Mouse (Mus musculus) intestine, embryonic 14.5 days (tissue): Measurements from ENCODE around the gene Pabpn1. TPM values are rescaled to one million over a fixed set of nuclear protein-coding genes. Genes with fewer than 3 reads are reported as not detected.

Experiments
- ATAC-seq: fragments of 200-750 bp; cut with Nextera tagmentation; replicated peaks from 2 replicates; pipeline ENCODE4 v1.8.0; 2017; ENCODE audit warnings: low read depth, moderate number of reproducible peaks, moderate TSS enrichment, moderate library complexity; ENCODE audit not compliant: low FRiP score, low TSS enrichment
- DNase-seq: peaks from one replicate; pipeline ENCODE4 v3.0.0-alpha.2; 2018; ENCODE audit warnings: low spot score
- H3K27ac ChIP-seq: fragments of 300-500 bp; sonication (generic); 2 replicates; pipeline ENCODE4 v1.5.1; 2014; ENCODE audit warnings: low read depth, mild to moderate bottlenecking, control low read depth
- H3K27me3 ChIP-seq: fragments of 300-500 bp; sonication (generic); replicated peaks from 2 replicates; pipeline ENCODE4 v1.6.1; 2014; ENCODE audit warnings: low read length, control low read depth; ENCODE audit not compliant: control insufficient read depth, insufficient read depth
- H3K36me3 ChIP-seq: fragments of 300-500 bp; sonication (generic); 2 replicates; pipeline ENCODE4 v1.6.1; 2014; ENCODE audit warnings: low read length, control low read depth; ENCODE audit not compliant: control insufficient read depth, insufficient read depth
- H3K4me1 ChIP-seq: fragments of 300-500 bp; sonication (generic); replicated peaks from 2 replicates; pipeline ENCODE4 v1.6.1; 2014; ENCODE audit warnings: low read length, control low read depth, mixed read lengths; ENCODE audit not compliant: control insufficient read depth, insufficient read depth
- H3K4me2 ChIP-seq: fragments of 300-500 bp; sonication (generic); 2 replicates; pipeline ENCODE4 v1.6.1; 2014; ENCODE audit warnings: low read length
- H3K4me3 ChIP-seq: fragments of 300-500 bp; sonication (generic); 2 replicates; pipeline ENCODE4 v1.5.1; 2014; ENCODE audit warnings: low read depth, low read length, control low read depth, mixed read lengths
- H3K9ac ChIP-seq: fragments of 300-500 bp; sonication (generic); 2 replicates; pipeline ENCODE4 v1.6.1; 2014; ENCODE audit warnings: mild to moderate bottlenecking, low read length
- H3K9me3 ChIP-seq: fragments of 300-500 bp; sonication (generic); 2 replicates; pipeline ENCODE4 v1.6.1; 2016; ENCODE audit warnings: low read length, control low read depth; ENCODE audit not compliant: control insufficient read depth
- WGBS: fragments of 180-500 bp; shearing (Covaris S2); extraction: QIAGEN DNeasy Blood & Tissue Kit; methylation state at CpG from one replicate; pipeline ENCODE4 v1.1.7; 2014; 5-methylcytosine and 5-hydroxymethylcytosine counted together
- polyA plus RNA-seq: library from polyadenylated mRNA; unstranded; fragments of >200 nt; fragmentation: Nextera tagmentation; extraction: Ambion mirVana; gene quantifications from 2 replicates; pipeline ENCODE4 v1.2.1, GENCODE M21; 2014

The Pabpn1 gene
- polyA plus RNA-seq, 1 experiment from 2014 or later: 148 TPM

GRCm38 (mm10) chr14:54925349-54926342 lies 33.3 kb downstream of the Pabpn1 start, which contains the start of gene Efs:
TSS of gene Efs (minus strand) at chr14:54926126.
- Histone ChIP-seq H3K4me1 (peaks cover 30% of the 10 kb centered on the region), H3K27ac (peak within 1 kb of the TSS; percentile 99)

GRCm38 (mm10) chr14:54926401-54927158 lies 34.3 kb downstream of the Pabpn1 start:
- peak overlapping the region; percentile 68 for H3K4me3 ChIP-seq
- ATAC-seq (peak; percentile 79), DNase-seq (peak; percentile 86)

More at GRCm38 (mm10) chr14:54925349-54926342, 33.3 kb downstream of the Pabpn1 start, which contains the start of gene Efs:
- peak within 1 kb of the TSS; percentile 82 for H3K9ac ChIP-seq
- ATAC-seq: peak; percentile 57
- peak; percentile 85 for DNase-seq
- peak within 1 kb of the TSS; percentile 68 for H3K4me3 ChIP-seq
- 2% methylated on average over 57 of the region's 57 CpGs for WGBS
- peak within 1 kb of the TSS; percentile 91 for H3K4me2 ChIP-seq
- peaks cover 9% of the 10 kb centered on the region for H3K9me3 ChIP-seq
- H3K27me3 ChIP-seq: no peaks in the 10 kb centered on the region
- peaks cover 7% of the 10 kb centered on the region for H3K36me3 ChIP-seq

GRCm38 (mm10) chr14:54927296-54927695 lies 35.0 kb downstream of the Pabpn1 start:
- Histone ChIP-seq H3K36me3 (no peaks in the 10 kb centered on the region), H3K4me2 (peak overlapping the region; percentile 91), H3K4me1 (peaks cover 30% of the 10 kb centered on the region), H3K4me3 (peak overlapping the region; percentile 68), H3K9me3 (no peaks in the 10 kb centered on the region), H3K27me3 (no peaks in the 10 kb centered on the region), H3K9ac (peak overlapping the region; percentile 82), H3K27ac (peak overlapping the region; percentile 99)
- WGBS: 17% methylated on average over 7 of the region's 7 CpGs
- DNase-seq (no peak), ATAC-seq (no peak)

More at GRCm38 (mm10) chr14:54926401-54927158, 34.3 kb downstream of the Pabpn1 start:
- H3K9me3 ChIP-seq: peaks cover 5% of the 10 kb centered on the region
- H3K4me1 ChIP-seq: peaks cover 30% of the 10 kb centered on the region
- H3K9ac ChIP-seq: peak overlapping the region; percentile 82
- H3K27ac ChIP-seq: peak overlapping the region; percentile 99
- peak overlapping the region; percentile 91 for H3K4me2 ChIP-seq
- H3K27me3 ChIP-seq: no peaks in the 10 kb centered on the region
- WGBS: 1% methylated on average over 52 of the region's 58 CpGs
- H3K36me3 ChIP-seq: no peaks in the 10 kb centered on the region; the same call in 1 of the 2 replicates

GRCm38 (mm10) chr14:54929801-54930200 lies 37.5 kb downstream of the Pabpn1 start:
- no peak for DNase-seq
- no peak overlapping the region for H3K9ac ChIP-seq
- H3K27me3 ChIP-seq: no peaks in the 10 kb centered on the region
- no peak overlapping the region for H3K27ac ChIP-seq
- H3K4me3 ChIP-seq: no peak overlapping the region
- WGBS: 70% methylated on average over 5 of the region's 5 CpGs
- H3K4me2 ChIP-seq: no peak overlapping the region
- H3K9me3 ChIP-seq: no peaks in the 10 kb centered on the region
- H3K36me3 ChIP-seq: no peaks in the 10 kb centered on the region
- peaks cover 23% of the 10 kb centered on the region for H3K4me1 ChIP-seq
- no peak for ATAC-seq

- Histone ChIP-seq H3K27ac (no peak overlapping the region), H3K4me3 (no peak overlapping the region), H3K9ac (no peak overlapping the region), H3K4me1 (peaks cover 21% of the 10 kb centered on the region), H3K36me3 (no peaks in the 10 kb centered on the region), H3K9me3 (no peaks in the 10 kb centered on the region), H3K27me3 (no peaks in the 10 kb centered on the region), H3K4me2 (no peak overlapping the region)
- ATAC-seq (no peak), DNase-seq (no peak)
- WGBS: 43% methylated on average over 2 of the region's 2 CpGs
These were observed 38.1 kb downstream of the Pabpn1 start for GRCm38 (mm10) chr14:54930431-54930830.

- H3K27ac ChIP-seq: no peak within 1 kb of the TSS
- H3K4me2 ChIP-seq: no peak within 1 kb of the TSS; the same call in 1 of the 2 replicates
- no peaks in the 10 kb centered on the region for H3K27me3 ChIP-seq
- no peak within 1 kb of the TSS for H3K9ac ChIP-seq
- WGBS: 28% methylated on average over 6 of the region's 6 CpGs
- peaks cover 19% of the 10 kb centered on the region for H3K4me1 ChIP-seq
- DNase-seq: no peak
- H3K36me3 ChIP-seq: no peaks in the 10 kb centered on the region
- no peak within 1 kb of the TSS for H3K4me3 ChIP-seq
- H3K9me3 ChIP-seq: no peaks in the 10 kb centered on the region
- ATAC-seq: no peak
These were observed 40.4 kb downstream of the Pabpn1 start, which contains the start of gene Il25 for GRCm38 (mm10) chr14:54932645-54933150. TSS of gene Il25 (plus strand) at chr14:54932695.

GRCm38 (mm10) chr14:54935904-54936830 lies 43.9 kb downstream of the Pabpn1 start, which contains the start of gene Cmtm5:
TSS of gene Cmtm5 (plus strand) at chr14:54936261.
- Histone ChIP-seq H3K9me3 (no peaks in the 10 kb centered on the region), H3K9ac (0 out of 2 replicates have a peak within 1 kb of the TSS, but pooled peaks have one; percentile 11), H3K27me3 (no peaks in the 10 kb centered on the region), H3K4me2 (0 out of 2 replicates have a peak within 1 kb of the TSS, but pooled peaks have one; percentile 4), H3K36me3 (no peaks in the 10 kb centered on the region), H3K27ac (peak within 1 kb of the TSS; percentile 75), H3K4me3 (no peak within 1 kb of the TSS), H3K4me1 (peaks cover 11% of the 10 kb centered on the region)
- no peak for DNase-seq
- 37% methylated on average over 8 of the region's 8 CpGs for WGBS
- ATAC-seq: peak; percentile 32; the same call in 1 of the 2 replicates
